Mouse (Mus musculus) heart, postnatal 25 days (tissue): ENCODE data around the gene Plekhg6. TPM values are rescaled to one million over a fixed set of nuclear protein-coding genes. Genes with fewer than 3 reads are reported as not detected.

Experiments used
- DNase-seq: peaks from one replicate; pipeline ENCODE4 v3.0.0; 2022; ENCODE audit warnings: low spot score
- intact Hi-C: fragments of 180-260 bp; cut with DNase I; formaldehyde crosslinking; loops from one replicate; pipeline ENCODE4 v1.15.1; 2025
- total RNA-seq, 2 experiments: library from RNA; stranded (reverse); gene quantifications; 2 replicates each; pipeline ENCODE4 v1.2.3; 2021

Plekhg6 gene
- total RNA-seq, 2 experiments from 2014 or later = not detected

- intact Hi-C loops = no loop called here
- no peak for DNase-seq
Observed at GRCm38 (mm10) chr6:125389853-125390252, 9.3 kb upstream of the Plekhg6 start.

GRCm38 (mm10) chr6:125386080-125386479 lies 5.5 kb upstream of the Plekhg6 start:
- no peak for DNase-seq
- intact Hi-C loops = no loop called here

GRCm38 (mm10) chr6:125385066-125385974 lies 4.7 kb upstream of the Plekhg6 start:
- intact Hi-C loops = no loop called here
- DNase-seq = no peak

GRCm38 (mm10) chr6:125382024-125382423 lies 1.4 kb upstream of the Plekhg6 start:
- DNase-seq = no peak
- intact Hi-C loops = no loop called here

GRCm38 (mm10) chr6:125379781-125380180 lies 812 bp downstream of the Plekhg6 start:
- intact Hi-C loops = no loop called here
- DNase-seq = no peak

- DNase-seq = no peak
- intact Hi-C loops = no loop called here
Observed at GRCm38 (mm10) chr6:125378621-125379020, 2.0 kb downstream of the Plekhg6 start.

GRCm38 (mm10) chr6:125377582-125378451 lies 2.8 kb downstream of the Plekhg6 start:
- intact Hi-C loops = no loop called here

GRCm38 (mm10) chr6:125377042-125377441 lies 3.6 kb downstream of the Plekhg6 start:
- intact Hi-C loops = no loop called here

More at GRCm38 (mm10) chr6:125377582-125378451, 2.8 kb downstream of the Plekhg6 start:
- DNase-seq = peak; percentile 41

GRCm38 (mm10) chr6:125367758-125368371 lies 12.7 kb downstream of the Plekhg6 start:
- no peak for DNase-seq
- intact Hi-C loops = loop anchor here (2.0 to 5.0 kb wide), 2 partner anchors 93 to 151 kb away; partner anchors contain the start of gene Vamp1

More at GRCm38 (mm10) chr6:125377042-125377441, 3.6 kb downstream of the Plekhg6 start:
- no peak for DNase-seq

- intact Hi-C loops = loop anchor here (2.0 to 5.0 kb wide), 2 partner anchors 91 to 149 kb away; partner anchors contain the start of gene Vamp1
- no peak for DNase-seq
Observed at GRCm38 (mm10) chr6:125366133-125366532, 14.5 kb downstream of the Plekhg6 start.

- no peak for DNase-seq
- intact Hi-C loops = loop anchor here (5.0 kb wide), 1 partner anchor 148 kb away; the partner anchor contains the start of gene Vamp1
Observed at GRCm38 (mm10) chr6:125365522-125365921, 15.1 kb downstream of the Plekhg6 start.

GRCm38 (mm10) chr6:125364448-125364847 lies 16.1 kb downstream of the Plekhg6 start:
- no peak for DNase-seq
- intact Hi-C loops = loop anchor here (1.0 kb wide), 1 partner anchor 36 kb away; no protein-coding TSS in a partner anchor

- intact Hi-C loops = loop anchor here (1.0 kb wide), 1 partner anchor 35 kb away; no protein-coding TSS in a partner anchor
- no peak for DNase-seq
Observed at GRCm38 (mm10) chr6:125363451-125364242, 16.9 kb downstream of the Plekhg6 start.

- intact Hi-C loops = no loop called here
- no peak for DNase-seq
Observed at GRCm38 (mm10) chr6:125363021-125363420, 17.6 kb downstream of the Plekhg6 start.

GRCm38 (mm10) chr6:125361467-125362291 lies 18.9 kb downstream of the Plekhg6 start:
- no peak for DNase-seq
- intact Hi-C loops = no loop called here

GRCm38 (mm10) chr6:125360846-125361245 lies 19.7 kb downstream of the Plekhg6 start:
- no peak for DNase-seq
- intact Hi-C loops = no loop called here

GRCm38 (mm10) chr6:125359999-125360398 lies 20.6 kb downstream of the Plekhg6 start:
- intact Hi-C loops = no loop called here
- no peak for DNase-seq

GRCm38 (mm10) chr6:125357334-125357733 lies 23.3 kb downstream of the Plekhg6 start:
- DNase-seq = no peak
- intact Hi-C loops = no loop called here
